Mouse (Mus musculus): ENCODE measurements around the gene Fxyd4. TPM values are rescaled to one million over a fixed set of nuclear protein-coding genes. Genes with fewer than 3 reads are reported as not detected.
A peak's percentile ranks its signal among the peaks of the same experiment; 100 is the strongest.

Gene Fxyd4
- total and polyA plus RNA-seq, 3 experiments = not detected

DNA sequence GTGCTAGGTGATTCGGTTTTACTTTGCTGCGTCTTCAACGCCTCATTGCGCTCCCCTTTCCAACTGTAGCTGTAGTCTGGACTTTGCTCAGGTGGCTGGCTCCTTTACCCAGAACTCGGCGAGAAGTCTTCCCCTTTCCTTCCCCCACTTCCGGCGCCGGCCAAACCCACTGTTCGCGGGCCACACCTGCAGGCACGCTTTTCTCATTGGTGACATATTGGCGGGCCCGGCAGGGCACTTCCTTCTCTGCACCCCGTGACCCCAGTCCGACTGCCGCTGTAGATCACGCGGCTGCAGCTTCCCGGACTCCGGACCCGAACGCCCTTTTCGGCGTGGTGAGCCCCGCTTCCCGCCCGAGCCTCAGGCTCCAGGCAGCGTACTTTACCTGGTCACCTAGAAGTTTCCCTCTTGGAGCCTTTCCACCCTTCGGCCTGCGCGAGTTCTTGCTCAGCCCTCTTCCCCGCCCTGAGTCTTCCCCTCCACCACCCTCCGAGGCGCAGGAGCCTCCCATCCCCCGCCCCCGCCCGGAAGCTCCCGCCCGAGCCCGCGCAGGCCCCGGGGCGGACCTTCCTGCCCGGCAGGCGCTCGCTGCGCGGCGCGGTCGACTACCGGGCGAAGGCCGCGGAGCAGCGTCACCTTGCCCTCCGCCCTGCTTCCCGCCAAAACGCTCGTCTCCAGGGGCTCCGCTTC, 20.6 kb downstream of the Fxyd4 start (continued):
- TF ChIP-seq MAFK (IDR thresholded peaks at IDR 0.05; ENCODE audit: insufficient replicate concordance, low read length) (0 out of 2 replicates have a peak, but pooled peaks have one; percentile 29), MEF2A (IDR thresholded peaks at IDR 0.05; ENCODE audit: borderline replicate concordance, low read depth, low read length) (peak; percentile 41; the same call in 1 of the 2 replicates), RCOR1 (conservative IDR thresholded peaks at IDR 0.05; ENCODE audit: low read depth, low read length) (peak; percentile 84), UBTF (IDR thresholded peaks at IDR 0.05; ENCODE audit: low read depth, low read length) (peak; percentile 73; the same call in 1 of the 2 replicates), E2F4 (IDR thresholded peaks at IDR 0.05; ENCODE audit: insufficient replicate concordance, low read depth, low read length) (peak; percentile 88; the same call in 1 of the 2 replicates), MAZ (IDR thresholded peaks at IDR 0.05; ENCODE audit: low read depth, low read length) (peak; percentile 74), KAT2A (IDR thresholded peaks at IDR 0.05; ENCODE audit: insufficient replicate concordance, low read length) (0 out of 2 replicates have a peak, but pooled peaks have one; percentile 36)

GRCm38 (mm10) chr6:117916205-117916736, 21.2 kb downstream of the Fxyd4 start:
- no peak for DNase-seq (ENCODE audit: extremely low read depth)
- H3K4me1 ChIP-seq (ENCODE audit: control insufficient read depth in 1 of 2, insufficient read depth in 2 of 2) = peaks cover 5 to 69% of the 10 kb centered on the region in 2 experiments; a peak in 3 of 4 replicates
- H3K4me2 ChIP-seq (ENCODE audit: insufficient read depth, low read depth, poor library complexity, severe bottlenecking) = peak overlapping the region; percentile 80
- peaks cover 90% of the 10 kb centered on the region for H3K79me2 ChIP-seq (replicated peaks; ENCODE audit: control insufficient read depth, extremely low read depth, insufficient read depth, poor library complexity, severe bottlenecking)
- H3K9me3 ChIP-seq (replicated peaks; ENCODE audit: low read length) = no peaks in the 10 kb centered on the region
- H3K27ac ChIP-seq (ENCODE audit: insufficient read depth, low read depth) = peak overlapping the region; percentile 84
- peaks cover 16 to 54% of the 10 kb centered on the region in 2 experiments for H3K36me3 ChIP-seq (replicated peaks in 1 of 2; ENCODE audit: control insufficient read depth in 1 of 2, insufficient read depth in 1 of 2, low read length in 1 of 2)
- dilution Hi-C loops (cut with MboI; ENCODE audit: extremely low pct_ligation_motif_present, extremely low pct_unique_long_range_greater_than_20kb, low sequenced_read_pairs) (no loop called here), in situ Hi-C loops (cut with MboI; ENCODE audit: low pct_ligation_motif_present, low pct_unique_long_range_greater_than_20kb, low sequenced_read_pairs) (loop anchor here (5.0 to 10.0 kb wide), 2 partner anchors 34 to 51 kb away; partner anchors contain the start of gene Zfp239)
- peak overlapping the region; percentile 83 for H3K9ac ChIP-seq (ENCODE audit: insufficient read depth, low read depth)
- no peak for TF ChIP-seq KAT2A (IDR thresholded peaks at IDR 0.05; ENCODE audit: insufficient replicate concordance, low read length)
- H3K4me3 ChIP-seq (replicated peaks in 1 of 3; ENCODE audit: low read depth in 2 of 3, low read length in 2 of 3, poor library complexity in 1 of 3) = peak overlapping the region; percentile 64 to 75 (median 65)
- H3K27me3 ChIP-seq (replicated peaks) = no peaks in the 10 kb centered on the region

DNA sequence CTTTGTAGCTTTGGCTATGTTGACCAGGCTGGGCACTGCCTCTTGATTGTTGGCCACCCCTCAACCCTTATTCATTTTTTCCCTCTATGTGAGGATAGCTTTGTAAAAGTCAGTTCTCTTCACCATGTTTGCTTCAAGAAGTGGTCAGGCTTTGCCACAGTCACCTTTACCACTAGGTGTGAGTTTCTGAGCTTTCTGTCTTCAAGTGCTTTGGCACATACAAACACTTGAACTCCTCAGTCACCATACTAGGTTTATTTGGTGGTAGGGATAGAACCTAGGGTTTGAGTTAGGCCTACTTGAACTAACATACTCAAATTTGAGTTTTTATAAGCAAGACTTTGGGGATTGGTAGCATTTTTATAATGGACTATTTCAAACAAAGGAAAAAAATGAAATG, 23.0 kb downstream of the Fxyd4 start:
- in situ Hi-C loops (cut with MboI; ENCODE audit: low pct_ligation_motif_present, low pct_unique_long_range_greater_than_20kb, low sequenced_read_pairs) (loop anchor here (10.0 kb wide), 1 partner anchor 50 kb away; the partner anchor contains the start of gene Zfp239), dilution Hi-C loops (cut with MboI; ENCODE audit: extremely low pct_ligation_motif_present, extremely low pct_unique_long_range_greater_than_20kb, low sequenced_read_pairs) (no loop called here)
- no peak for DNase-seq (ENCODE audit: extremely low read depth)
- peaks cover 4 to 68% of the 10 kb centered on the region in 2 experiments; a peak in 3 of 4 replicates for H3K4me1 ChIP-seq (ENCODE audit: control insufficient read depth in 1 of 2, insufficient read depth in 2 of 2)
- H3K27me3 ChIP-seq (replicated peaks) = no peaks in the 10 kb centered on the region
- H3K4me3 ChIP-seq (replicated peaks in 1 of 3; ENCODE audit: low read depth in 2 of 3, low read length in 2 of 3, poor library complexity in 1 of 3) = no peak overlapping the region
- peaks cover 7 to 42% of the 10 kb centered on the region in 2 experiments for H3K36me3 ChIP-seq (replicated peaks in 1 of 2; ENCODE audit: control insufficient read depth in 1 of 2, insufficient read depth in 1 of 2, low read length in 1 of 2)
- peak overlapping the region; percentile 33; the same call in 1 of the 2 replicates for H3K9ac ChIP-seq (ENCODE audit: insufficient read depth, low read depth)
- no peaks in the 10 kb centered on the region for H3K9me3 ChIP-seq (replicated peaks; ENCODE audit: low read length)
- no peak overlapping the region for H3K27ac ChIP-seq (ENCODE audit: insufficient read depth, low read depth)
- TF ChIP-seq JUND (conservative IDR thresholded peaks at IDR 0.05; ENCODE audit: low read depth, low read length) = no peak
- no peak overlapping the region for H3K4me2 ChIP-seq (ENCODE audit: insufficient read depth, low read depth, poor library complexity, severe bottlenecking)
- H3K79me2 ChIP-seq (replicated peaks; ENCODE audit: control insufficient read depth, extremely low read depth, insufficient read depth, poor library complexity, severe bottlenecking) = peaks cover 89% of the 10 kb centered on the region

Measured in CH12.LX (cell line).